Mouse (Mus musculus): Measurements from ENCODE around the gene Krt1.

Gene Krt1

DNA sequence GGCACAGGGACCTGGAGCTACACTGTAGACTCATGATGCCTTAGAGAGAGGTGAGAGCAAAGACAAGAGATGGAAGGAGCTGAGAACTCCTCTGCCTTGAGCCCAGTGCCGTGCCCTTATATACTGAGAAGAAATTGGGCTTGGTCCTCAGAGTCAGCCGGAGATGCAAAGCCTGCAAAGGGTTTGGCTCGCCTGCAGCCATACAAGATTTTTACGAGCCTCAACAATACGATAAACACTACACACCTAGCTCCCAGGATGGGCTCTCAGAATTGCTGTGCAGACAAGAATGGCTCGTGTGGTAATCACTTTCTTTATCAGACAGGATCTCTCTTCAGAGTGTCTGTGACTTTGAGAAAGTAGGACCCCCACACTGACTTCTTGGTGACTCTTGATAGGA lies at the start of gene Krt1:
Gene Krt1, minus strand, starts transcription at position 101 of the 400 bp plus-strand sequence.
- no peak for DNase-seq

DNA sequence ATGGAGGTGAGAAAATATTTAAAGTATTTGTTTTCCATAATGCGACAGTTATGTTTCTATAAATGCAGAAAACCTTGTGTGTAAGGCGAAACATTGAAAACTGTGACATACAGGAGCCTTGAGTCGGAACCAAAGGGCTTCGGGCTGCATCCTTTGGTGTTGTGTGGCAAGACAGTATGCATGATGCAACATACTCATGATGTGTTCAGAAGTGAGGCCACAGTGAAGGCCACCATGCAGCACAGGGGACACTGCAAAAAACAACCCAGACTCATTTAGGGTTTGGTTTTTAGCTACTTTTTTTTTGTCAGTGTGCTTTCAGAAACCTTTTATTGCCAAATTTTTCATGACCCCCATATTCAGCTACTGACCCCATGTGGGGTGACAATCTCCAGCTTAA lies 44.6 kb upstream of the Krt1 start:
- no peak for DNase-seq

DNA sequence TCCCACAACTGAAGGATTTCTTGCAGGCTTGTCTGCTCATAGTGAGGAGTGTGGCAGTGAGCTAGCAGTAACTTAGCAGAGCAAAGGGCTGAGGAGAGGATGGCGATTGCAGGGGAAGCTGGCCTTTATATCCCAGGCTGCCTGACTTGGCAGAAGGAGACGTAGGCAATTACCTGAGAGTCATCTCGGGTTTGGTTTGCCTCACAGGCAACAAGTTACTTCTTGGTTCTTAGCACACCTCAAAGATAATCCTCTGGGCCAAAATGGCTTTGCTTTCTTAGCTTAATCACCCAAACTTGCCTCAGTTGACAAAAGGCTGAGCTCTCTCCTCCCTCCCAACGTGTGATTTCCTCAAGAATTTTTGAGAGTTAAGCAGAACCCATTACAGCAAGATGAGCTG lies 42.2 kb upstream of the Krt1 start, which contains the start of gene Krt76:
Gene Krt76, minus strand, starts transcription at position 101 of the 400 bp plus-strand sequence.
- DNase-seq, result no peak

DNA sequence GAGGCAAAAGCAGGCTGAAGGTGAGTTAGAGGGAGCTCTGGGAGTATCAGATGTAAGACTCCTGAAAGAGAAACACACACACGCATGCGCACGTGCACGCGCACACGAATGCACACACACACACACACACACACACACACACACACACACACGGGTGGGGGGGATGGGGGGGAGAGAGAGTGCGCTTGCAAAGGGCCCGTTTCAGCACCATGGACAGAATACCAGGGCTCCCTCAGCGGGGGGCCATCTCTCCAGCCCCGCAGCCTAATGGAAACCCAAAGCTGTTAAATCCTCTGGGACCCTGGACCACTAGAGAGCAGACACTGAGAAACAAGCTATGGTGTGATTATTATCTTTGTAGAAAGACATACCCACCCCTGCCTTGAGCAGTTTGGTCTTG lies 29.2 kb upstream of the Krt1 start:
- peak; percentile 11 for DNase-seq

DNA sequence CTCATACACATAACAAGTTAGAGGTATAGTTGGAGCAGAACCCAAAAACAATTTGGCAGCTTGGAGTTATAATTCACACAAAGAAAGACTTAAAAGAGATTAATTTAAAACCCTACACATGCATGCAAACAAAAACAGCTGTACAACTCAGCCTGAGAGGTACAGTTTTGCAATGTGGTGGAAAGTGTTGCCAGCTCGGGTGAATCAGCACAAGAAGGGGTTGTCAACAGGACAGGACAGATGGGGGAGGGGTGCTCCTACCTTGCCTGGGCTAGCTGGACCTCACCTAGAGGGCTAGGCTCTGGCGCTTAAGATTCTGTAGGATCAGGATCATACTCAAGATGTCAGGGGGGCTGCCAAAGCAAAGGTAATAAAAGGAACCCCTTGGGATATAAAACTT lies 27.4 kb upstream of the Krt1 start:
- no peak for DNase-seq

DNA sequence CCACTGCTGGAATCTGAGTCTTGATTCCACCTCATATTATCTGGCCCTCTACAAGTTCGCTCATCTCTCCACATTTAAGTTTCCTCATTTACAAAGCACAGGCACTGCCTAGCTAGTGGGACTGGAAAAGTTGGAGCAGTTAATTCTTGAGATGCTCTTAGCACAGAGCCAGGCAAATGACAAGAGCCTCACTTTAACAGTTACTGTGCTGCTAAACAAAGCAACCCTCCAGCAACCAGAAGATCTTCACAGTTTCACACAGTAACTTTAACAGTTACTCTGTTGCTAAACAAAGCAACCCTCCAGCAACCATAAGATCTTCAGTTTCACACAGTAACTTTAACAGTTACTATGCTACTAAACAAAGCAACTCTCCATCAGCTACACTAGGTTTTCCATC lies 23.8 kb upstream of the Krt1 start:
- DNase-seq, result no peak

DNA sequence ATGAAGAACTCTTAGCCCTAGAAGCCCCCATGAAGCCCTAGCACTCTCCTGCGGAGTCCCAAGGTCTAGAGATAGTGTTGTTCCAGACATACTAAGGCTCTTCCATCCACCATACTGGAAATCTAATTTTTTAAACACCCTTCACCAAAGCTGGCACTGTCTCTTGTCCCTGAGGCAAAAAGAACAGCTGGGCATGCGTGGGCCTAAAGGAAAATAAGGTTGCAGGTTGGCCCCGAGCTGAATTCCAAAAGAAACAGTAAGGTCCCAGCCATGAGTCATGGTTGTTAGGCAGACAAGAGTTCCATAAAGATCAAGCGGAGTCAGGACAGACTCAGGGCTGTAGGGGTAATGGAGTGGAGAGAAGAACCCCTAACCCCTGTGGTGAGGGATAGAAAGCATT lies 22.6 kb upstream of the Krt1 start:
- DNase-seq, result no peak

DNA sequence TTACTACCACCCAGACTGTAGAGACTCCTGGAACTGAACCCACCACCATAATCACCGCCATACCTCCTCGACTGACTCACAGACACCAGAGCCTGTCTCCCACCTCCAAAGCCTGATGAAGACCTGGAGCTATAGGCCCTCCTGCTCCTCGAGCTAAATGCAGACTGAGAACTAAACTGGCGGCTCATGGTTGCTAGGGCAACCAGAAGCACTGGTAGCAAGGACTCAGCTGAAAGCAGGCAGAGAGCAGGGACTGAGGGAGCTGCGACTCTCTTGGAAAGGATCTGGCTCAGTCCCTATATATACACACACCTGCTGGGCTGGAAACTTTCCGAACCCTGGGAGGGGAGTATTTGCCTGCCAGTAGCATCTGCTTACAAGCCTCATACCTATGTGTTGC lies 18.8 kb upstream of the Krt1 start, which contains the start of gene Krt77:
Gene Krt77, minus strand, starts transcription at position 275 of the 400 bp plus-strand sequence.
- DNase-seq, result no peak

DNA sequence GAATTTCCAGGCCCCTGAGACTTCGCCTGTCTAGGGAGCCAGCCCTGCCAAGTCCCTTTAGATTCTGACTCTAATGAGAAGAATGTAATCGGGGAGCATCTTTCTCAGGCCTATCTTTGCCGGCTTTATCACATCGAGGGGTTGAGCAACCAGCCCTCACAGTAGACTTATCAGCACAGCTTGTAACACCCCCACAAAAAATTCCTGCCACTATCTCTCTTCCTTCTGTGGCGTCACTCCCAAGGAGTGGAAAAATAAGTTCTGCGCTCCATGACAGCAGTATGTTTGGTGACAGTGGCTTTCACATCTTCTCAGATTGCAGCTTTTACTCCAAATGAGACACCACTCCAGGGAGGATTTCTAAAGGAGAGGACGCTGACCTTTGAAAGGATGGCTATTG lies 16.2 kb upstream of the Krt1 start:
- no peak for DNase-seq

DNA sequence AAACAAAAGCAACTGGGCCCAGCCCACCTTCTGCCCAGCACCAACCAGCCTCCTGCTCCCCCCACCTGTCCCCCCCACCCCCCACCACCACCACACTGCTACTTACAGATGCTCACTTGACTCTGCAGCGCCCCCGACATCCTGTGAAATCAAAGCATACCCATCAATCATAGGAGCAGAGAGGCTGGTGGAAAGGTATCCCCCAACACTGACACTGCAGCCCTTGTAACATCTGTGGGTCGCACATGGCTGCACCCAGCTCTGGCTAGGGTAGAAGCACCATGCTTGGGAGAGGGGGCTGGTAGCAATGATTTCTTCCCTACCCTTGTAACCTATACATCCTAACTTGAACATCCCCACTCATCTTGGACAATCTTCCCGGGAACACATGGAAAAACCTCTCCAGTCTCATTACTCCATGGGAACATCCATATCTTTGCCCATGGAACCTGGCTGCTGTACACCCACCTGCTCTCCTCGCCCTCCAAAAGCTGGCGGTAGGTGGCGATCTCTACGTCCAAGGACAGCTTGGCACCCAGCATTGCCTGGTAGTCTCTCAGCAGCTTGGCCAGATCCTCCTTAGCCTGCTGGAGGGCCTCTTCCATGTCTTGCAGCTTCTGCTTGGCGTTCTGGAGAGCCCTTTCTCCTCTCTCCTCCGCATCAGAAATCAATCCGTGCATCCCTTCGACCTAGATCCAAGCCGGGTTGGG lies 10.0 kb upstream of the Krt1 start:
- no peak for DNase-seq

DNA sequence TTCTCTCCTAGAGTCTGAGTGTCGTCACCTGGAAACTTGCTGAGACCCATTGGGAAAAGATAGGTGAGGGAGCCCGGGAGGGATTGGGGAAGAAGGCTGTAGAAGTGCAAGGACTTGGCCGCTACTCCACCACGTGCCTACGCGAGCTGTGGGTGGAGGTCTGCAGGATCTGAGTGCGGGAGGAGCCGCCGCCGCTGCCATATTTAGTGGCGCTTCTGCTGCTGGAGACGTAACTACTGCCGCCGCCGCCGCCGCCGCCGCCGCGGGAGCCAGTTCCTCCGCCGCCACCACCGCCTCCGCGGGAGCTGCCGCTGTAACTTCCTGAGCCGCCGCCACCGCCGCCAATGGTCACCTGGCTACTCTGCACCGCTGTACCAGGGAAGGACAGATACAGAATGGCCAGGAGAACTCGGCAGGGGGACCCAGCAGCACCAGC lies 9.2 kb upstream of the Krt1 start:
- peak; percentile 40 for DNase-seq

DNA sequence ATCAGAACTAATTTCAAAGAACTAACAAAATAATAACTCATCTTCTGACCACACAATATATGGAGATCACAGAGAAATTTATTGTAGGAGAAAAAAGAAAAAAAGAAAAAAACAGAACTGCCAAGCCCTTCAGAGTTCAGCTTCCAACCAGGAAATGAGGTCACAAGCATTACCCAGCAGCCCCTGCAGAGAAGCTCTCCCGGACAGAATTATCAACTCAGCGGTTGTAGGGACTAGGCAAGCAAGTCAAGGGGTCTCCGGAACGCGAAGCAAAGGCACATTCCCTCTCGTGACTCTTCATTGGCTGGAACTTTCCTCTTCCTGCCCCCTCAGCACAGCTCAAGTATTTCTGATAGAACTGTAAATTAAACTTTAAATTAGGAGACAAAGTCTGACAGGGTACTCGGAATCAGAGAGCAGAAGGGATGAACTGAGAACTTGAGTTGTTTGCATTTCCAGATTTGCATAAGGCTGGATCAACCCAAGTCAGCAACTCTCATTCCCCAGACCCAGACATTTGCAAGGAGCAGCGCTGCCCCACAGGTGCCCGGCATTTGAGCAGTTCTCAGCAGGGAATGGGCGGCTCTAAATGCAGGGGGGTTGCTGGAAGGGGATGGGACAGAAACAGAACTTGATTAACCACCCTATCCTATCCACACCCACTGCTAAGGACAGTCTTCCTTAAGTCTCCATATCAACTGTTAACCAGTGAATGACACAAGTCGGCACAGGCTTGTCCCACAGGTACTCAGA lies 8.3 kb upstream of the Krt1 start:
- DNase-seq, result no peak

DNA sequence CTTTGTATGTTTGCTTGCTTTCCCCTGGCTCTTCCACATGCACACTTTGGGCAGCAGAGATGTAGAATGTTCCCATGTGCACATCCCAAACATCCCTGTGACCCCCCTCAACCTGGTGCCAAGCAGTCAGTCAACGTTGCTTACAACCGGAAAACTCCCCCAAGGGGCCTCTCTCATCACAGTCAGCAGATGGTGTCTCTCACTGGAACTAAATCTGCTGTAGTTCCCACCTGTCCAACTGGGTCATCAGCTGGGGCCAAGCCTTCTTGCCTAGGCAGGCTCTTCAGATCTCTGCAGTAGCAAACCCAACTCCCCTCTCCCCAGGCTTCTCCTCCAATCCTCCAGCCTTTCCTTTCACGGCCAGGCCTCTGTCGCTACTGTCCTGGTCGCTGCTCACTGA lies 6.1 kb upstream of the Krt1 start:
- no peak for DNase-seq

DNA sequence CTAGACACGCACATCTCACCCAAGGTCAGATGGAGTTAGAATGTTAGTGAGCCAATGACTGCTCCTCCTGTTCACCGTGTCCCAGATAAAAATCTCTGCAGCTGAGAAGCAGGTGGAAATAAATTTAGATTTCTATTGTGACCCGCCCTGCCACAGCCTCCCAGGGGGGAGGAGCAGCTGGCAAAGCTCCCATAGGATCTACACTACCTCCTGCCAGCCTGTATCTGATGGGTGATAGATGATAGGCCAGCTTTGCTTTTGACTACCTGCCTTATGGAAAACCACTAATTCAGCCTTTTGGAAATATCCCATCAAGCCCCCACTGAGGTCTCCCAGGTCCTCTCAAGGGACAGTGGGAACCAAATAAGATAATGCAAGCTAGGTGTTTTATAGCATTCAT lies 5.1 kb upstream of the Krt1 start:
- DNase-seq, result no peak

DNA sequence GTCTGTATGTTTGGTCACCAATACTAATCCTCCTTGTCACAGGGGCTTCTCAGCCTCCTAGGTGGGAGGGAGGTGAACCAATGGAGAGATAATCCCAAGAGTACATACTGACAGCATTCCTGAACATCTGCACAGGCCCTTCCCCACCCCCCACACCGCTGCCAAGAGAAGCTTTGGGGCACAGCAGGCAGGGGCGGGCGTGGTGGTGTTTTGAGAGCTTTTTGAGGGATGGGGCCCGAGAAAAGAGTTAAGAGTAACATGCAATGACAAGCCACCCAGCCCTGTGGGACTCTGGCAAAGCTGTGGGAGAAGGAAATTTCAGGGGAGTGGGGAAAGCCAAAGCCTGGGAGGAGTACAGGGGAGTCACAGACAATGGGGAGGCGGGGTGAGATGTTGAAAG lies 3.7 kb upstream of the Krt1 start:
- DNase-seq, result no peak

DNA sequence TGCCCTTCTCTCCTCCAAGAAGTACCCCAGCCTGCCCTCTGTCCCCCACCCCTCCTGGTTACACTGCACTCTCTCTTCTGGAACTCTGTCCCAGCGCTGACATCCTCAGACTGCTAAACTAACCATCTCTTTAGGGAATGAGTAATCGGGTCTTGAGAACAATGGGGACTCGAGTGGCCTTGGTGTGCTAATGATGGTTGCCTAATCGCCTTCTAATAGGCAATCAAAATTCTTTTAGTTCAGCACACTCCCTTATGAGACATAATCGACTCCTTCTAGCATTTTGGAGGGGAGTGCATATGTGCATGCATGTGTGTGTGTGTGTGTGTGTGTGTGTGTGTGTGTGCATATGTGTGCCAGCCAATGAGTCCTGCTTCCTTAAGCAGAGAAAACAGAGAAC lies 2.0 kb upstream of the Krt1 start:
- no peak for DNase-seq

DNA sequence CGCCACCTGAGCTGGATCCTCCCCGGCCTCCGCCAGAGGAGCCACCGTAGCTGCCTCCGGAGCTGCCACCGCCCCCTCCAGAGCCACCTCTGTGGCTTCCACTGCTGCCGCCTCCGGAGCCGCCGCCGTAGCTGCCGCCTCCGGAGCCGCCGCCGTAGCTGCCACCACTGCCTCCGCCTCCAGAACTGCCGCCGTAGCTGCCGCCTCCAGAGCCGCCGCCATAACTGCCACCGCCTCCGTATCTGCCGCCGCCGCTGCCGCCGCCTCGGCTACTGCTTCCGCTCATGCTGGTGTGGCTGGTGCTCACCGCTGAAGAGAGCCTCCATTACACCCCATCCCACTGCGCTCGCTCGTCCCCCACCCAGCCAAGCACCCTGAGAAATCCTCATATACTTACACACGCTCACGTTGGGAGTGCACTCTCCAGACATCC lies 4.6 kb downstream of the Krt1 start:
- peak; percentile 48 for DNase-seq

DNA sequence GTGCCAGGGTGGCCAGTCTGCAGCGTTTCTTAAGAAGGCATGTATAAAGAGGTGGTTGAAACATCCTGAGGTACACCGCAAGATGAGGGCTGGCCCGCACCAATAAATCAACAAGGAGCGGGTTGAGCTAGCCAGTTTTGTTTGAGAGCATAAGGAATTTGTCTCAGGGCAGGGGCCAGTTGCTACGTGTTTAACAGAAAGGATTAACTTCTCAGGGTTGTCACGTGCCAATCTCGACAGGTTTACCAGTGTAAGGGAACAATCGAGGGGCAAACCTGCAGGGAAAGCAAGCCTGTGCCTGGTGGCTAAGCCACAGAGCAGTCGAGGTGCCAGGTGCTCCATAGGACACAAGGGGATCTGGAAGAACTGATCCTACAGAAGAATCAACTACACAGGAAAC lies 7.4 kb downstream of the Krt1 start:
- DNase-seq, result no peak

DNA sequence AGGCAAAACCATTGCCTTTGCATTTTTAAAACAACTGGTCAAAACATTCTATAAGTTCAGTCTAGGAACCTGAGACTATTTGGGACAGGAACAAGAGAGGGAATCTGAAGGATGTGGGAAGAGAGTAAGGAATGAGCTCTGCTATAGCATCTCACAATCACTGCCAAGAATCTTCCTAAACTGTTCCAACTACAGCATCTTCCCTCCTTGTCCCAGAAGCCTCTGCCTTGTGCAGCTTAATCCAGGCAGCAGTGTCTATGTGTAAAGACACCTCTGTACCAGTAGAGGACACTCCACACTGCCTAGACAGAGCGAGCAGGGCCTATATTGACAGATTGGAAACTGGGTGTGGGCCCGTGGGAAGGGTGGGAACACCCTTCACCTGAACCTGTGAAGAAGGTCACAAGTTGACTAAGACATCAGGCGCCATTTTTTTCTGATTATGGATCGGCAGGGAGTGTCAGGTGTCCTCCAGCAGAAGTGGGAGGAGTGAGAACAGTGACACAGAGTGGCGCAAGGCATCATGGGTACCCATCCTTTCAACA lies 15.7 kb downstream of the Krt1 start:
- no peak for DNase-seq

DNA sequence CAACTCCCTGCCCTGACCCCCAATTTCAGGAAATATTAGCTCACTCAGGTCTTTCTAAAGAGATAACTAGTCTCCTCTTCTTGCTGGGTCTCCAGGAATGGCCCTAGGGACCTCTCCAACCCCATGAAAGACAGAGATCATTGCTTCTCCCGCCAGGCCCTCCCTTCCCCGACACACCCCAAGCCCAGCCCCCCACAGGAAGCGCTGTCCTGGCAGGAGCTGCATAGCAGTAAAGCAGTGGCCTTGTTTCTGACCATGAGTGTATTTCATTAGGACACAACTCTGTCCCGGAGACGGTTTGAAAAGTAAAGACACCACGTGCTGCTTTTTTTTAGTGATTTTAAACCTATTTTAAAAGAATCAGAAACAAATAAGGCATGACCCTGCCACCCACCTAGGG lies 17.5 kb downstream of the Krt1 start:
- no peak for DNase-seq

DNA sequence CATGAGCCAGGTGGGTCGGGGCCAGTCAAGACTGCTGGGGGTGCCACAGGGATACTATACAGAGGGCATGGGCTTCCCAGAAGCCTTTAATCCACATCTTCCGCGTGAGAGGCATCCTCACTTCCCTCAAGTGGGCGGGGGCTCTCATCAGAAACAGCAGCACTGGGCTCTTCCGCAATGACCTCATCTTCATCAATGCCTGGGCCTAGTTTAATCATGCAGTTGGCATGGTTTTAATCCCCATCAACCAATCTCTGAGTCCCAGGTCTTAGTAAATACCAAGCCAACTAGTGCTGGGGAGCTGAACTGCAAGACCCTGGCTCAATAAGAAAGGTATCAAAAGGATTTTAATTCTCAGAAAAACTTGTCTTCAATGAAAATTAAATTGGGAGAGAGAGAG lies 21.2 kb downstream of the Krt1 start:
- DNase-seq, result no peak

DNA sequence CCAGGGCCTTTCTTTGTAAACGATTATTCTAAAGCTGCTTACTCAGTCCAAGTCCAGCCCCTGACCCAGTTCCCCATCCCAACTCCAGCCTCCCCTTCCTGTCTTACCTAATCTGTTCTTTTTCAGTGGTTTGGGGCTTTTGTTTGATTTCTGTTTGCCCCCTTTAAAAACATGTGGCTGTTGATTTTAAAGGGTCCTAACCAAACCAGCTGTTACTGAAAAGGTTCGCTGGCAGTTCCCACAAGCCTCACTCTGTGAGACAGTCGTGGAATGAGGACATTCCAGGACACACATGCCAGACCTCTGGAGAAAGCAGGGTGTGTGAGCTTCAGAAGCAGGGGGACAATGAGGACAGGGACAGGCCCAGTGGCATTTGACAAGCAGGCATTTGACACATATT lies 28.8 kb downstream of the Krt1 start:
- DNase-seq, result no peak

DNA sequence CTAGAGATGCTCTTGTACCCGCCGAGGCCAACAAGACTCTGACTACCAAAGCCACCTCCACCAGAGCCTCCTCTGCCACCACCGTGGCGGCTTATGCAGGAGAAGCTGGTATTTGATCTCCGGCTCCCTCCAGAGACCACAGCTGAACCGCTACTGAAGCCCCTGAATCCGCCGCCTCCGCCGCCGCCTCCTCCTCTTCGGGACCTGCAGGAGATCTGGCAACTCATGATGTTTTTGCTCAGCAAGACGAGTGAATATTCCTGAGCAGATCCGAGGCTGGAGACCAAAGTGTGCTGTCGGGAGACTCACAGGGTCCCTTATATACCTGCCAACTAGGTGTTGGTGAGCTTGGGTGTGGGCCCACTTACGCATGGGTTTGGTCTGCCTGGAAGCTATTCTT lies 32.7 kb downstream of the Krt1 start, which contains the start of gene Krt2:
Gene Krt2, minus strand, starts transcription at position 295 of the 400 bp plus-strand sequence.
- DNase-seq, result no peak

Measured in lung, postnatal 14 days (tissue).